35 mouse cellular contexts compared by ENCODE assay signal in the genomic region with DNA sequence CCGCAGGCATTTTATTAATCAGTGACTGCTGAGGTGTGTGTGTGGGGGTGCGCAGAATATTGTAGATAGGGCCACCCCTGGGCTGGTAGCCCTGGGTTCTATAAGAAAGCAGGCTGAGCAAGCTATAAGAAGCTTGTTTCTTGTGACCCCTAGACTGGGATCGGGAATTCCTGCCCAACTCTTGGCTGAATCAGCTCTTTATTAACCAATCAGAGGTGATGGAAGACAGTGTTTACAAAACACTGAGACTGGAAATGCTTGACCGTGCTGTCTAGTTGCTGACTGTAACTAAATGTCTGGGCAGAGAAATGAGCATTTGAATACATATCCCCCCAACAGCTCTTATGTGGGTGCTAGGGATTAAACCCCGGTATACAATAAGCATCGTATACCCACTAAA.
"Had no signal": no experiment of that assay in that cellular context is flagged by ENCODE, and none has a peak within 500 bp of the region (broad histone marks: within the 10 kb centered on the region; RNA-seq: fewer than 3 reads in every experiment).

No protein-coding gene starts in this region.

- H3K27ac ChIP-seq: heart, adult 2 months; heart, embryonic 10.5 days; heart, embryonic 13.5 days; heart, embryonic 15.5 days; hindbrain, embryonic 10.5 days; hindbrain, embryonic 12.5 days; hindbrain, embryonic 13.5 days; hindbrain, embryonic 14.5 days; hindbrain, embryonic 15.5 days; hindbrain, postnatal 0 days; intestine, embryonic 15.5 days; kidney, embryonic 15.5 days; kidney, postnatal 0 days; layer of hippocampus, adult 2 months had no signal

- H3K4me2 ChIP-seq: heart, embryonic 11.5 days; heart, embryonic 12.5 days; heart, embryonic 13.5 days; heart, embryonic 15.5 days; hindbrain, embryonic 12.5 days; hindbrain, embryonic 13.5 days; hindbrain, embryonic 14.5 days; hindbrain, embryonic 15.5 days; intestine, embryonic 15.5 days; kidney, embryonic 15.5 days had no signal

- H3K4me3 ChIP-seq: heart, adult 2 months; heart, embryonic 10.5 days; heart, embryonic 12.5 days; heart, embryonic 13.5 days; heart, embryonic 15.5 days; hindbrain, embryonic 10.5 days; hindbrain, embryonic 12.5 days; hindbrain, embryonic 13.5 days; hindbrain, embryonic 15.5 days; intestine, embryonic 15.5 days; kidney, embryonic 15.5 days; layer of hippocampus, adult 2 months had no signal

- DNase-seq: heart, adult 2 months; heart, postnatal 10 days; heart, postnatal 14 days; heart, postnatal 36 days; heart, postnatal 4 days; kidney, adult 11 months; kidney, adult 18-20 months; kidney, adult 2 months; kidney, adult 8-10 months; kidney, adult 9 months; kidney, postnatal 10 days; kidney, postnatal 14 days; kidney, postnatal 25 days; kidney, postnatal 36 days; kidney, postnatal 4 days; layer of hippocampus, adult 9-11 months had no signal

- ATAC-seq: hindbrain, embryonic 16.5 days; hindbrain, postnatal 0 days; inflammation-experienced regulatory T-cells, adult 6 months; intestine, embryonic 15.5 days; intestine, embryonic 16.5 days; intestine, postnatal 0 days had no signal

- H3K4me1 ChIP-seq: heart, embryonic 13.5 days; heart, embryonic 15.5 days; hindbrain, embryonic 13.5 days; hindbrain, embryonic 15.5 days; intestine, embryonic 15.5 days; kidney, embryonic 15.5 days had no signal

- H3K27me3 ChIP-seq: hindbrain, embryonic 12.5 days; hindbrain, embryonic 15.5 days had no signal

- H3K9me3 ChIP-seq: heart, embryonic 10.5 days; heart, embryonic 12.5 days; heart, embryonic 15.5 days; hindbrain, embryonic 10.5 days; hindbrain, embryonic 12.5 days; hindbrain, embryonic 13.5 days; hindbrain, embryonic 15.5 days; intestine, embryonic 15.5 days; kidney, embryonic 15.5 days had no signal

- H3K9ac ChIP-seq: heart, embryonic 12.5 days; heart, embryonic 13.5 days; heart, embryonic 15.5 days; hindbrain, embryonic 12.5 days; hindbrain, embryonic 13.5 days; hindbrain, embryonic 14.5 days; hindbrain, embryonic 15.5 days; intestine, embryonic 15.5 days; kidney, embryonic 15.5 days had no signal

- H3K36me3 ChIP-seq: heart, embryonic 10.5 days; heart, embryonic 12.5 days; heart, embryonic 13.5 days; heart, embryonic 15.5 days; hindbrain, embryonic 10.5 days; hindbrain, embryonic 12.5 days; hindbrain, embryonic 13.5 days; hindbrain, embryonic 15.5 days; intestine, embryonic 15.5 days; kidney, embryonic 15.5 days had no signal
